Mouse (Mus musculus) testis, adult 2 months (tissue): ENCODE data around the gene Fam171a2.

Experiments used
- CTCF ChIP-seq: fragments of 200-500 bp; IDR thresholded peaks from 2 replicates; pipeline ENCODE4 v1.5.1; 2012; ENCODE audit warnings: low read depth, mild to moderate bottlenecking, inconsistent platforms, low read length, moderate library complexity; ENCODE audit not compliant: control insufficient read depth, insufficient read depth, insufficient replicate concordance
- POLR2A ChIP-seq: fragments of 200-500 bp; IDR thresholded peaks from 2 replicates; pipeline ENCODE4 v1.6.1; 2012; ENCODE audit warnings: low read depth, mild to moderate bottlenecking, inconsistent platforms, low read length, moderate library complexity; ENCODE audit not compliant: control insufficient read depth

GRCm38 (mm10) chr11:102469648-102470357, 22.3 kb upstream of the Fam171a2 start, which contains the start of gene Itga2b:
- no peak for TF ChIP-seq POLR2A
- TF ChIP-seq CTCF, result no peak
